Mouse (Mus musculus) kidney, adult 9 months (tissue): ENCODE measurements around the gene Ttc33.
A peak's percentile ranks its signal among the peaks of the same experiment; 100 is the strongest.

ENCODE experiments used
- DNase-seq: peaks from one replicate; pipeline ENCODE4 v3.0.0; 2022

The Ttc33 gene

GRCm38 (mm10) chr15:5242241-5243035 lies 57.1 kb downstream of the Ttc33 start:
- DNase-seq, result no peak

DNA sequence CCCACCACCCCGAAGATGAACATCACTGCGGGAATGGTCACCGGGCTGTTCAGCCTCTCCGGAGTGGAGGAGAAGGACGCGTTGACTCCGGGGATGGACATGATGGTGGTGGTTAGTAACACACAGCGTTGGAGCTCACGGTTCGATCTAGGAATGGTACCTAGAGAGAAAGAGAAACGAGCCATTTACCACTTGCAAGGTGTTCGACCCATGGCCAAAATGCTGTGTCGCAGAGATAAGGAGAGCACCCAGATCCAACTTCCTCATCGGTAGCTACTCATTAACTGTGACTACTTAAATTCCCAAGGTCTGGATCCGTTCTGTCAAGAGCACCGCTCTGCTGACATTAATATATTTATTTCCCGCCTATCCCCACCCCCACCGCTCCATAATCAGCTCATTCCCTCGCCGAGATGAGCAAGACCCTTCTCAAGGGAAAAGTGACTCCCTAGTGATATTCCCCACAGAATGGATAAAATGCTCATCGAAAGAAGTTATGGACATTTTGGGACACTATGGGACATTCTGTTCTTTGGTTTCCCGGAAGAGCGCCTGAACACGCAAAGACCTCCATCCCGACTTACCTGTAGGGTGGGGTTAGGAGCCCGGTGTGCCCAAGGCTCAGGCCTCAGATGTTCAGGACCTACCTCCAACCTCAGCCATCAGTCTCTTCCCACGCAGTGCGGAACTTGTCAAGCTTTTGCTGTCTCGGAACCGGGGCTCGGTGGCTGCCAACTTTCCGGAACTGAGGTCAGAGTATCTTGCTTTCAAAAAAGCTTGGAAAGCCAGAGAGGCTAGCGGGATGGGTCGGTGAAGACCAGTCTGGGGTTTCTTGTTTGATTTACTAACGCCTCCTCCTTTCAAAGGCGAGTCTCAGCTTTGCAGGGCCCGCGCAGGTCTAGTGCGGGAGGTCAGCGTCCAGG lies 58.0 kb downstream of the Ttc33 start:
- no peak for DNase-seq

GRCm38 (mm10) chr15:5243959-5244905 lies 58.9 kb downstream of the Ttc33 start, which contains the start of gene Ptger4:
TSS of gene Ptger4 (minus strand) at chr15:5244187.
- DNase-seq, result peak; percentile 86

DNA sequence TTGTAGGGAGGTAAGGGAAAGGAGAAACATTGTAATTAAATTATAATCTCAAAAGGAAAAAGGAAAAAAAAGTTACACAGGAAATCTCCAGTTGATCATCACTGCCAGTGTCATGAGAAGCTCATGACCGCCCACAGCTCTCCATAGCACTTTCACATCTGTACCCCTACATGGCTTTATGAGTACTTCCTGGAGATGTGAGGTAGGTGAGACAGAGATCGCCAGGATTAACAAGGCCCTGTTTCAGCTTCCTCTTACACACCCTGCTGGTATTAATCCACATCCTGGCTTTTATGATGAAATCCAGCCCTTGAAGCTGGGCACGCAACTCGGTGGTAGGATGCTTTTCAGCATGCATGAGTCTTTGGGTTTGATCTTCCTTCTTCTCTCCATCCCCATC lies 64.9 kb downstream of the Ttc33 start:
- no peak for DNase-seq

DNA sequence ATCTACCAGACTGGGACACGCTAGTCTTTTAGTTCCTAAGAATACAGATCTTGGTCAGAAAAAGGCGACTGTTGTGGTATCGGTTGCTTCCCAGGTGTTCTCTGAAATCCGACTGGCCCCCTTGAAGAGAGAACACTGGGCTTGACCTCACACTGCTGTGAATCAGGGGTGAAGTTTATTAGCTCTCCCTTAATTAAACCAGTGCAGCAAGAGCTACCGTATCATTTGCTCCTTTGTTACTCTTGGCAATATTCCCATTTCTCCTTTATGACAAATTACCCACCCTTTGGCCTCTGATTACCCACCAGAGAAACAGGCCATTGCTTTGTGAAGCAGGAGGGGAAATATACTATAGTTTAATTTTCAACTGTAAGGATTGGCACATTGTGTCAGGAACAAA lies 74.9 kb downstream of the Ttc33 start:
- no peak for DNase-seq

GRCm38 (mm10) chr15:5261004-5261403 lies 75.7 kb downstream of the Ttc33 start:
- DNase-seq, result no peak

- DNase-seq, result peak; percentile 6
These were observed 76.9 kb downstream of the Ttc33 start for GRCm38 (mm10) chr15:5262095-5262667.

- DNase-seq, result no peak
These were observed 77.7 kb downstream of the Ttc33 start for GRCm38 (mm10) chr15:5262874-5263504.

- no peak for DNase-seq
These were observed 80.8 kb downstream of the Ttc33 start for GRCm38 (mm10) chr15:5266095-5266494.
